Mouse (Mus musculus) thymus, postnatal 25 days (tissue): ENCODE measurements around the gene Gng8.

Experiments used
- DNase-seq: peaks from one replicate; pipeline ENCODE4 v3.0.0; 2022

The Gng8 gene

DNA sequence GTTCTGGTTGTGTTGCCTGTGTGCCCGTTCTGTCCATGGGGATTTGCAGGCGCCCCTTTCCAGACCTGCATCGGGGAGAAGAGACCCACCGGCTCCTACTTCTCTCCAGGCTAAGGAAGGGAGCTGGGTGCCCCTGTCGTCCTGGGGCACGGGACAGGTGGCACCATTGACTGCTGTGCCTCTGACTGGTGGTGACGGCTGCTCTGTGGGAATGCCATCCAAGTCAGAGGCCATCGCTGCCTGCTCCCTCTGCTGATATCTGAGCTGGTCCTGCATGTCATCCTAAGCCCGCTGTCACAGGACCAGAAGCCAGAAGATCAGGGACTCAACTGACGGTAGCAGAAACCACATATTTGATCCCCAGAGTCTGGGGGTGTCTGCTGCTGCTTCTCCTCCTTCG is 17.3 kb downstream of the Gng8 start:
- DNase-seq: no peak

DNA sequence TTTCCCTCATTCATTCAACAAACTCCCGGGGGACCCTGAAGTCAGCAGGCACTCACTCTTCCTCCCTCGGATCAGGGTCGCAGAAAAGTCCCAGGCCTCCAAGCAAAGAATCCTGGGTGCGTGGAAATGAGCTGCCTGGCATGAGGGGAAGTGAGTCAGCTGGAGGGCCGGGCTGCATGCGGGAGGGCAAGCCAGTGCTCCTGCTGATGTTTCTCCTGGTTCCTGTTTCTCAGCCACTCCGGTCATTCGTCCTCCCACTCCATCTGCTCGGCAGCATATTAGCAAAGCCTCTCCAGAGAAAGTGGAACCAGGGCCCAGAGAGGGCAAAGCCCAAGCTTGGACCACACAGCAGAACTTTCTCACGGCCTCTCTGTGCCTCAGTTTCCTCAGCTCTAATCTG is 18.3 kb downstream of the Gng8 start:
- no peak for DNase-seq

DNA sequence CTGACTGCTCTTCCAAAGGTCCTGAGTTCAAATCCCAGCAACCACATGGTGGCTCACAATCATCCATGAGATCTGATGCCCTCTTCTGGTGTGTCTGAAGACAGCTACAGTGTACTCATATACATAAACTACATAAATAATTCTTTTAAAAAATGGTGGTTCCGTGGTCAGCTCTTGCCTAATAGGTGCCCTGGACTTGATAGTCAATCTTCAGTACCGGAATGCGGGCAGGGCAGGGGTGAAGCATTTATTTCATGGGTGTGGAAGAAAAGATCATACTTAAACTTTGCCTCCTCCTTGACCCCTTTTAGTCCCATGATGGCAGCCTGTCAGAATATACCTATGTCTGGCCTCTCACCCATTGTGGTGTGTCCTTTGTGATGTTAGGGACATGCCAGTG is 20.3 kb downstream of the Gng8 start:
- no peak for DNase-seq

DNA sequence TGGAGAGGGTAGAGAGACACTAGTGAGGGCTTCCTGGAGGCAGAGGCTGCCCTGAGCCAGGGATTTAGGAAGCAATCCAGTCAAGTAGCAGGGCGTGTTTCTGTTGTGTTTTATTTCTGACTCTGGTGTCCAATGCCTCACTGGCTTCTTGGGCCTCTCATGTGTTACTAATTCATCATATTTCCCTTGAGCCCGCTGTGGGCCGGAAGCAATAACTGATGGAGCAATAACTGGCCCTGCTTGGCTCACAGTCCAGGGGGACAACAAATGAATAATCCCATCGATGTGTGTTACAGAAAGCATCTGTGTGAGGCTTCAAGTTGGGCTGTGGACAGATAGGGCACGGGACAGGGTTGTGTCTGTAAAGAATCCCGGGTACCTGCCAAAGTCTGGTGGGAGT is 20.8 kb downstream of the Gng8 start:
- DNase-seq: no peak

DNA sequence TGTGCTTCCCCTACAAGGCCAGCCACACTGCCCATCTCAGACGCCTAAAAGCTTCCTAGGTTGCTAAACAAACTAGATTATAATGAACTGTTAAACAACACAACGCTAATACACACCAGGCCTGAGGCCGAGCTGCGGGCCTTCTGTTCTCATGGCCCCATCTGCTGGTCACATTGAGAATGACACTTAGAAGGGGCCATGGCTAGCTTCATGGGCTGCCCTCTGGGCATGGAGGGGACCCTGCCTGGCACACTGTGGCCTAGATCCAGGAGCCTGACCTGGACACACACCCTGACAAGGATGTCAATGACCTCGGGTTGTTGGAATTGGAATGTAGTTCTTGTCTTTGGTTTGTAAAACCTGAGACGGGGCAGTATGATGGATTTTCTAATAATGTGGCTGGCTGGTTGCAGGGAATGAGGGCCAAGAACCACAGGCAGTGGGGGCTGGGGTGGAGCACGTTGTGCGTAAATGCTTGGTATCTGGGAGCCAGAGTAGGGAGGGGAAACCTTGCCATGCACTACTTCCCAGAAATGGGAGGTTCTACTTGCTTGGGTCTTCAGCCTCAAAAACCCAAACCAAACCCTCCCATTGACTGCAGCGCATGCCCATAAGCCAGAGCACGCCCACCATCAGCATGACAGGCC is 22.3 kb downstream of the Gng8 start:
- peak; percentile 76 for DNase-seq

DNA sequence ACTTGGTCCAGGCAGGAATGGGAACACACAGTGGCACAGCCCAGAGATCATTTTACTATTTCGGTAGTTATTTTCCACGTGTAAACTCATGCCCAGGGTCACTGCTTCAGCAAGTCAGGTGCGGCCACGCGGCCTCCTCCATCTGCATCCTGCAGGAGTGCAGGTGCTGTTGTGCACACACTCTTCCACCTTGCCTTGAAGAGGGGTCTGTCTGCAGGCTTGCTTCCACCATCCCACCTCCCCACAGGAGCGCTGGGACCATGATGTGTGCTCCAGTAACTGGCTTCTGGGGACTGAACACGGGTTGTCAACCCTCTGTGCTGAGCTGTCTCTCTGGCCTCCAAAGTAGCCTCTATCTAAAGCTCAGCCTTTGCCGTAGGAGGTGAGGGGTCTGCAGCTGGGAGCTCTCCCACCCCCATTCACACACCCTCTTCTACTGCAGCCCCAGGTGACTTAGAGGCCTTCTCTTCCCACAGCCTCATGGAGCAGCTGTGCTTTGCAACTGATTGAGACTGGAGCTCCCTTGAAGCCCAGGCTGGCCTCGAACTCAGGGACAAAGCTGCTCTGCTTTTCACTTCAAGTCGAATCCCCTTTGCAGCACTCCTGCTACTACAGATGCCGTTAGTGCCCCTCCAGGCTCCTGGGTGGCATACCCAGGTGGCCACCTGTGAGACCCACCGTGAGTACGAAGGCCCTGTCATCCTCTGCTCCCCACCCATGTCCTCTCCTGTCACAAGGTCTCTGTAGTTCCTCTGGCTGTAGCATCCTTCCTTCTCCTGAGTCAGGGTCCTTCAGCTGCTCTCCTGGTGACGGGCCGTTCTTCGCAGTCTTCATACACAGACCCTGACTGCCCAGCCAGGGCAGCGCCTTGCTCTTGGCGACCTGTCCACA is 23.1 kb downstream of the Gng8 start:
- no peak for DNase-seq

DNA sequence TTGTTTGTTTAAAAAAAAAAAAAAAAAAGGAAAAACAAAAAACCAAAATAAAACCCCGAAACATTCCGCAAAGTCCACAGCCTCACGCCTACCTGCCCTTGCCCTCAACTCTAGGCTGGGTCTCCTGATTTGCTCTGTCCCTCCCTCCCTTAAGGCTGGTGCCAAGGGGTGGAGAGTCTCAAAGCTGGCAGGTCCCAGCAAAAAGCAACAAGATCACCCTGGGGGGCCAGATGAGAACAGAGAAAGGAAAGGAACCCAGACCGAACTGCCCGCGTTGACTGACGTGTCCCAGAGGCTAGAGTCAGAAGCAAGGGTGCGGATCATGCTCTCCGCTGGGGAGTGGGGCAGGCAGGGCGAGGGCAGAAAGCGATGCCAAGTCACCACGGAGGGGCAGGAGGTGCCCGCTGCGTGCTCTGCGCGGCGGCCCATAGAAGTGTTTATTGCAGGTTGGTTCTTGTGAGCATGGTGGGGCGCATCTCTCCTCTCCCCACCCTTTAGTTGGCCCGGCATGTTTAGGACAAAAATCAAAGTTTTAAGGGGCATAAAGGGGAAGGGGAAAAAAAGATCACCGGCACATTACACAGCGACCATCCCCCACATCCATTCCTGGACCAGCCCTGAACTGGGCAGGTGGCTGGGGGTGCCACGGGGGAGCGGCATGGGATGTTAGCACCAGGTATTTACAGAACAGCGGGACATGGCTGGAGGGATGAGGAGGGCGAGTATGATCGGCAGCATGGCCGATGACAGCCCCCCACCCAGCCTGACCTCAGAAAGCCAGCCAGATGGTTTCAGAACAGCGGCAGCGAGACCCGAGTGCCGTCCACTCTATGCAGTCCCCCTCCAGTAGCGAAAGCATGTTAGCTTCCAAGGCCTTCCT is 24.1 kb downstream of the Gng8 start:
- no peak for DNase-seq

DNA sequence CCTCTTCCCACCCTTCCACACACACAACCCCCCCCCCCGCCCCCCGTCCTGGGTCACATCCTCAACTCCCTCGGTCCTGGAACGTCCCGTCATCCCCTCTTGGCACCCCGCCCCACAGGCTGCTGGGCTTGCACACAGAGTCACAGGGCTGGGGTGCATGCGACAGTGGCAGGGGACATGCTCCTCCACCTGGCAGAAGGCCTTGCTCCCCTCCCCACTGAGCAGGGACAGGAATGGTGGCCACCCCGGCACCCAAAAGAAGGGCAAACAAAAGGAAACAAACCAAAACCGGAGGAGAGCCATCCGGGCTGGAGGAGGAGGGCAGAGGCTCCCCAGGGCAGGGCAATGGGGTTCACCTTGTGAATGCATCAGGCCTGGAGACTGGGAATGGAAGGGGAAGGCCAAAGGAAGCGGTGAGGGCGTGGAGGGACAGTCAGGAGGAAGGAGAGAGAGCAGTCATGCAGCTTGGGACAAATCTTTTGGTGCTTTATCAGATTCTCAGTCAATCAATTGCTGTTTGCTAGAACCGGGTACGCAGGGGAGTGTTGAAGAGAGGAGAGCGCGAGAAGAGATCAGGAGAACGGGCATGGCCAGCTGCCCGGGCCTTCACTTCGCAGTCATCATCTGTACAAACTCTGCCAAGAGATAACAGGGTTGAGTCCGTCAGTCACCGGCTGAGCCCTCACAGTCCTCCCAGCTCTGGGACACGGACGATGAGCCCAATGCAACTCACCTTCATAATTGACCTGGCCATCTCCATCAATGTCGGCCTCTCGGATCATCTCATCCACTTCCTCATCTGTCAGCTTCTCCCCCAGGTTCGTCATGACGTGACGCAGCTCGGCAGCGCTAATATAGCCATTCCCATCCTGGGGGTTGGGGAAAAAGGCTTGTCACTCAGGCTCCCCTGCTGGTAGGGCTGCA is 25.0 kb downstream of the Gng8 start:
- DNase-seq: no peak

DNA sequence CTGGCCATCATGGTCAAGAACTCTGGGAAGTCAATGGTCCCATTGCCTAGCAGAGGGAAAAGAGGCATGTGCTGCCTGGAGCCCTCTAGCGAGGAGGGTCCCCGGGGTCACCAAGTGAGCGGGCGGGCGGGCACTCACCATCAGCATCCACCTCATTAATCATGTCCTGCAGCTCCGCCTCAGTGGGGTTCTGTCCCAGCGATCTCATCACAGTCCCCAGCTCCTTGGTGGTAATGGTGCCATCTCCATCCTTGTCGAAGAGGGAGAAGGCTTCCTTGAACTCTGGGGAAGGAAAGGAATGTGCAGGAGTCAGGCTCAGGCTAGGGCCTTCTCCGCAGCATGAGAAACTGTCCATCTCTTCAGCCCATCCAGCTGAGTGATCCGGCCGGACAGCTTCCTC is 25.9 kb downstream of the Gng8 start:
- no peak for DNase-seq

DNA sequence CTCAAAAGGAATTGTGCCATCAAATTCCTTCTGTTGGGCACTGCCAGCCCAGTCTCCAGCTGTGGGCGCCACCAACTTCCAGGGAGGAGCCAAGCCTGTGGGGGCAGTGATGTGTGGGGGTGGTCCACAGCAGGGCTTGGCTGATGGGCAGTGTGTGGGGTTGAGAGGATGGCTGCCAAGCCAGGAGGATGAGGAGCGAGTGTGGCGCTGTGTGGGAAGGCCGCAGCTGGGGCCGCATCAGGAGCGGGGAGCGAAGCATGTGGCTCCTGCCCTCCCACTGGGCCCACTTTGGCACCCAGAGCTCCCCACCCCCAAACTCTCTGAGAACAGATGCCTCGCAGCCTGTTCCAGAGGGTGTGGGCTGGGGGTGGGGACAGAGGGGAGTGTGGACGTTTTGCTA is 26.4 kb downstream of the Gng8 start:
- DNase-seq: no peak

DNA sequence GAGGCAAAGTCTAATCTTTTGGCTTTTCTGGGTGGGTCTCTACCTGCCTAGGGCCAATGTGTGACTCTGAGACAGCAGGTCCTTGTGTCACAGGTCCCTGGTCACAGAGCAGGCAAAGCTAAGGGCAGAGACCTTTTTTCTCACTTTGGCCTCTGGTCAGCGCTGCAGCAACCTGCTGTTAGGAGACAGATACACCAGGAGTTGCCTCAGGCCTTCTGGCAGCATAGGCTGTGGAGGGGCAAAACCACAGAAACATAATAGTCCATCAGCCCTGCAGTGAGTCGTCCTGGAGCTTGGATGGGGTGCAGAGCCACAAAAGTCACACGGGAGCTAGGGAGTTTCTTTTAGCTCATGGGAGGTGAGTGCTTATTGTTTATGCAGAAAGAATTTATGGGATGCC is 27.1 kb downstream of the Gng8 start:
- DNase-seq: no peak

DNA sequence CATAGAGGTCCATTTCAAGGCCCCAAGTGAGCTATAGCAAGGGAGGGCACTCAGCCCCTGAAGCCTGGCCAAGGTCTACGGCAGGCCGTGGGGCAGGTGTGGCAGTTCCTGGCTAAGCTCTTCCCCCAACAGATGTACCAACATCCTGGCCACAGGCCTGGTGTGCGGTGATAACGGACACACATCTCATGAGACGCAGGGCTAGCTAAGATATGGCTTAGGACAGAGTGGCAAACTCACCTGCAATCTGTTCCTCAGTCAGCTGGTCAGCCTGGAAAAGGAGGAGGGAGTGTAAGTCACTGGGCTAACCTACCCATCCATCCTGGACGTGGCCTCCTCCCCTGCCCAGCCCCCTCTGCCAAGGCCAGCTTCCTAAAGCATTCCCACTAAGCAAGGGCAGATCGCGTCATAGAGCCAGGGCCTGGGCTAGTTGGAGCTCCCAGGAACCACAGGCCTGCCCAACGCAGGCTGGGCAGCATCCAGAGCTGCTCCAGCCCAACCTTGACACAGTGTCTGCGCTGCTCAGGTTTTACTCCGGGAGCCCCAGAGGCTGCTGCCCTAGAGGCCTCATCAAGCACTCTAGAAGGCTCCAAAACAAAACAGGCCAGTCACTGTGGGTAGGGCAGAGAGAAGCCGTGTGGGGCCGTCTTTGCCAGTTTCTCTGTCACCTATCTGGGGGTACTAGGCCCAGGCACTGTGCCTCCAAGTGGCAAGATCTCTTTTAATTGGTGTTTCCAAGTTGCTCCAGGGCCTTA is 28.0 kb downstream of the Gng8 start:
- no peak for DNase-seq

DNA sequence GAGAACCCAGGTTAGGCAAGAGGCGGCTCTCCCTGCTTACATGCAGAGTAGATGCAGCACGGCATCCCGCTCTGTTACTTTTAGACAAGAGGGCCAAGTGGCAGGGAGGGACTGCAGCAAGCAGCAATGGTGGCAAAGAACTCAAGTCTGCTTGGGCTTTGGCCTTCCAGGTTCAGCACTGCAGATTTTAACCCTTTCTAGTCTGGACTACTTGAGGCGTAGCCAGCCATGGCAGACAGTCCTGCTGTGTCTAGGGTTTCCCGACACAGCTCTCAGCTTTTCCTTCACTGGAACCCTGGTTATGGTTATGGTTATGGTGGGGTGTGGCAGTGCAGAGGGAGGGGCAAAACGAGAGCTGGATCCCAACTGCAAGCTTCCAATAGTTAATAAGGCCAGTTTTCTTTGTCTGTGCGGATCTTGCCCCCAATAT is 28.6 kb downstream of the Gng8 start:
- no peak for DNase-seq

DNA sequence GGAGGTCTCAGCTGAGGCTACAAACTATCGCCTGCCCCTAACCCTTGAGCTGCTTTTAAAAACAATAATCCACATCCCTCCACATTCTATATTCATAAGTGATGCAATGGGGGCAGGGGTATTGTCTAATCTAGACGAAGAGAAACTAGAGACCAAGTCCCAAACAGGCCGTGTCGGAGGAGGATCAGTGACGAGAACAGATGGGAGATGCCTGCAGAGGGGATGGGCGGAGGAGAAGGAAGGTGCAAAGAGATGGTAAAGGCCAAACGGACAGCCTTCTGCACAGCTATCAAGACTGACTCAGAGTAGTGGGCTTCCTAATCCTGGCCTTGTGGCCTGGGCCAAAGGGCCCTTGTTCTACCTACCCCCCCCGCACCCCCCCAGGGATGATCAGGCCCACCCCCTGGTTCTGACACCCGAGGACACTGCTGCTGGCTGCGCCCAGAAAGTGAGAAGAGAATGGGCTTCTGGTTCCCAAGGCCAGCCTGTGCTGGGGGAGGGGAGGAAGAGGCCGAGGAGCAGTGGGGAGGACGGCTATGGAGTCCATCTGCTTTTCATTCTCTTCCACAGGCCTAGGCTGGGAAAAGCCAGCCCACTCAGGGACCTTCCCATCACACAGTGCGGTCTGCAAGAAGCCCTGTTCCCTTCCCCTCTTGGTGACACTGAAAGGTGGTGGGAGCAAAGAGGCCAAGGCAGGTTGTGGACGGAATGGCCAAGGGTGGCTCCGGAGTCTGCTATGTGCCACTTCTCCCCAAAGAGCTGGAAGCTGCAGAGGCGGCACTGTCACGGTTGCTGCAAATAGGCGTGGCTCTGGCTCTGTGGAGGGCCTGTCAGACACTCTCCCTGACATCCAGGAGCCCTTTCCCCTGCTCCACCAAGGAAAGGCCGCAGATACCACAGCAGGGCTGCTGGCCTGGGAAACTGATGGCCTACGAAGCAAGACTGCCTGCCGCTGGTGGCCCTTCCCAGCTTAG is 29.5 kb downstream of the Gng8 start:
- DNase-seq: no peak

DNA sequence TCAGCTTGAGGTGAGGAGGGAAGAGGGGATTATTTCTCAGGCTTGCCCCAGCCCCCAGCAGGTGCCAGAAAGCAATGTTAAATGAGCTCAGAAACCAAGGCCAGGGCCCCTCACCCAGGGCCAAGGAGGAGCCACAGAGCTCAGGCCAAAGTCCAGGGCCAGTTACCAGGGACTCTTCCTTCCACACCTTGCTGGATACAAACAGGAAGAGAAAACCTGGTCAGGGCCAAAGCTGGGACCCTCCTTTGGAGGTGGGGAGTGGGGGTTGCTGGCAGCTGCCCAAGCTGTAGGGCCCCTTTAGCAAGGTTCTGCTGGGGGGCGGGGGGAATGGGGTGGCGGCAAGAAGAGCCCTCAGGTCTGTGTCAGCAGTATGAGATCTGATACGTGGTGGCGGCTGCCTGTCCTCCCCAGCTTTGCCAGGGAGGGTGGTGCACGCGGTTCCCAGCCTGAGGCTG is 30.3 kb downstream of the Gng8 start:
- no peak for DNase-seq

DNA sequence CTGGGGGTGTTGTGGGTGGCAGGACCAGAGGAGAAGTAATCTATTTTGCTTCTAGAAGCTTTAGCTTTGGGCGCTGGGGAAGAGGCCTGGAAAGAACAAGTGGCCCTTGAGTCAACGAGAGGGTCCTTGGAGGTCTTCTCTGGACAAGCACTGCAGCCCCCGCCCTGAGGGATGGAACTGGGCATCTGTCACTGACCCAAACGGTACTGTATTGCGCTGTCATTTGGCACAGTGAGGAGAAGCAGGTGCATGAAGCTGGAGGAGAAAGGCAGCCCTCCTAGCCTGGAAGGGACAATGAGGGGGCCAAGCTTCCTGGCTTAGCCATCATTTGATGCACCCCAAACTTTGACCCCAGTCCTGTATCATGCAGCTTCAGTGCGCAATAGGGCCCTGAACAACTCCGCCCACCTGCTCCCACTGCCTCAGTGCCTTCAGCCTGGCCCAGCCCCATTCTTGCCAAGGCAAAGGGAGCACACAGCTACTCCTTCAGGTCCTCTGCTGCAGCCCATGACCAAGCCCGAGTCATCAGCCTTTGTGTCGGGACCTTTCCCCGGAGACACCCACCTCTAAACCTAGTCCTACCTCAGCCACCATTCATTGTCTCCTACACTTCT is 30.9 kb downstream of the Gng8 start:
- DNase-seq: peak; percentile 45

DNA sequence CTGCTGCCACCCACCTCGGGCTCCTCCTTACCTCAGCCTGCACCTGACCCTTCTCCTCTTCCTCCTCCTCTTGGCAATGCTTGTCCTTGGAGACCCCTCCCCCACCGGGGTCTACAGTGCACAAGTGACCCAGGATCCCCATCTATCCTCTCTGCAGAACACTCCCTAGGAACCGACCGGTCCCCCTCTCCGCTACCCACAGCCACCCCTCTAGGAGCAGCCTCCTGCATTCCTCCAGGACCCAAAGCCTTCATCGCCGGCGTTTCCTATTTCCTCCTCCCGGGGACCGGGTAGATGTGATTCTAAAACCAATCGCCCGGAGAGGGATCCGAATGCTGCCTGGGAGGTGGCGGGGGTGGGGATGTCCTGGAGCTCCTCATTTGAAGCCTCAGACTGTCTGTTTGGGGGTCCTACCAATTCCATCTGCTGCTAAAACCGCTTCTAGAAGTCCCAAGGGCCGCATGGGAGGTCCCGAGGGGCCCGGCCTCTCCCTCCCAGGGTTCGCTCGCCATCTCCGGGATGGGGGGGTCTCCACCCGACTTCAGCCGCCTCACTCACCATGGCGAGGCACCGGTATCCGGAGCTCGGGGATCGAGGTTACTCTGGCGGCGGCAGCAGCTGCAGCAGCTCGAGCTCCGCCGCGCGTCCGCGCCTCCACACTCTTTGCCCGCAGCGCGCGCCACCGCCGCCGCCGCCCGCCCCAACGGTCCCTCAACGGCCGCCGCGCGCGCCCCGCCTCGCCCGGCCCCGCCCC is 31.9 kb downstream of the Gng8 start:
- peak; percentile 53 for DNase-seq

DNA sequence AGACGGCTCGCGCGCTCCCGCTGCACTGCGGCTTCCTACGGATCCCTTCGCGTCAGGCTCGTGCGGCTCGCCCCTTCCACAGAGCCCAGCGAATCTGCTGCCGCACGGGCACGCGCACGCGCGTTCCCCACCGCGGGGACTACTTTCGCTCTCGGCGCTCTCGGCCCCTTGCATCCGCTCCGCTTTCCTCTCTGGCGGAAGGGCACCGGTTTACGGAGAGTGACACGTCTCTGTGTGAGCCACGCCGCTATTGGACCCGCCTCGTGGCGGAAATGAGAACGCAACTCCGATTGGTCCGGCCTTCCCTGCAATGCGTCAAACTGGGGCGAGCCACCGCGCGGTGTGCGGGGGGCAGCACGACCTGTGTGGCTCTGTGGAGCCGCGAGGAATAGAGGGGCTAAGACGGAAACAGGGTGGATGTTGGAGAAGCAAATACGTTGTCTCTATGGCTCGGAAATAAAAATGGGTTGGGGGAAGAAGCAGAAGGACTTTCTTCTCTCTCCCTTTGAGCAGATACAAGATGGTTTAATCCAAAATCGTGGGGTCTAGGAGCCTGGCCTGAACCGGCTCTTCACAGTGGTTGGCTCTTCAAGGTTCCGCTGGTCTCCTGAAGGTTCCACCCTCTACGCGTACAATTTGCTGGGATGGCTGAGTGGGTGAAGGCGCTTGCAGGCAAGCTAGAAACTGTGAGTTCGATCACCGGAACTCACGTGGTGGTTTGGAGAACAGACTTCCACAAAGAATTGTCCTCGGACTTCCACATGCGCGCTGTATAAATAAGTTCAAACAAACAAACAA is 32.6 kb downstream of the Gng8 start, which contains the start of gene Calm3:
TSS of gene Calm3 (minus strand) at position 78 of the 798 bp plus-strand sequence.
- DNase-seq: peak; percentile 100
